In the genomic region with DNA sequence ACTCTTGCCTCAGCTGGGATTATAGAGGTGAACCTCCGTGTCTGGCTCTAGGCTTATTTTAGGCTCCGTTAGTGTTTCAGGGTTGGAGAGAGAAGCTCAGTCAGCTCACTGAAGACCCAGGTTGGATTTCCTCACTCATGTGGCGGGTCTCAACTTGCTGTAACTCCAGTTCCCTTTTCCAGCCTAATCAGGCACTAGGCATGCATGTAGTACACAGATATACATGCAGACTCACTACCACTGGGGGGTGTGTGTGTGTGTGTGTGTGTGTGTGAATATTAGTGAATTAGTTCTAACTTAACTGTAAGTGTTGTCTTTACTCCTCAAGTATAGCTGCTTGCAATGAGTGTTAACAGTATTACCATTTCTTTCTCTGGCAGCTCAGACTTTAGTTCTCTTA, we compare ENCODE assay signal across 35 mouse cellular contexts.
DNase-seq lines count a peak whose midpoint lies in the region; ATAC-seq and TF ChIP-seq lines count a peak whose summit lies in the region.
"Had no signal": no experiment of that assay in that cellular context is flagged by ENCODE, and none has a peak within 500 bp of the region (broad histone marks: within the 10 kb centered on the region; RNA-seq: fewer than 3 reads in every experiment).

No protein-coding gene starts in this region.

- no peaks in the 10 kb centered on the region for H3K36me3 ChIP-seq in intestine, postnatal 0 days (ENCODE audit: control insufficient read depth, insufficient read depth)
- H3K36me3 ChIP-seq in intestine, embryonic 15.5 days, result no peaks in the 10 kb centered on the region
- no peaks in the 10 kb centered on the region for H3K36me3 ChIP-seq in heart, embryonic 10.5 days
- H3K36me3 ChIP-seq: embryonic facial prominence, embryonic 13.5 days; hindbrain, embryonic 12.5 days; limb, embryonic 13.5 days; liver, embryonic 12.5 days; midbrain, embryonic 15.5 days had no signal

- no peak overlapping the region for H3K27ac ChIP-seq in intestine, postnatal 0 days (ENCODE audit: low read depth, low read length)
- H3K27ac ChIP-seq in intestine, embryonic 15.5 days, result no peak overlapping the region
- no peak overlapping the region for H3K27ac ChIP-seq in heart, embryonic 10.5 days
- H3K27ac ChIP-seq: embryonic facial prominence, embryonic 13.5 days; hindbrain, embryonic 12.5 days; hindbrain, postnatal 0 days; limb, embryonic 13.5 days; liver, embryonic 12.5 days; macrophage; midbrain, embryonic 10.5 days; midbrain, embryonic 15.5 days; stomach, postnatal 0 days had no signal

- 87% methylated on average over 3 of the region's 3 CpGs for WGBS in intestine, postnatal 0 days
- WGBS in intestine, embryonic 15.5 days, result 84% methylated on average over 3 of the region's 3 CpGs
- WGBS in heart, embryonic 10.5 days, result 84% methylated on average over 3 of the region's 3 CpGs

- no peaks in the 10 kb centered on the region for H3K9me3 ChIP-seq in intestine, postnatal 0 days (ENCODE audit: control insufficient read depth)
- no peaks in the 10 kb centered on the region for H3K9me3 ChIP-seq in intestine, embryonic 15.5 days
- H3K9me3 ChIP-seq in heart, embryonic 10.5 days, result no peaks in the 10 kb centered on the region
- H3K9me3 ChIP-seq: embryonic facial prominence, embryonic 13.5 days; G1E; hindbrain, embryonic 12.5 days; limb, embryonic 13.5 days; liver, embryonic 12.5 days; midbrain, embryonic 10.5 days; midbrain, embryonic 15.5 days had no signal

- no peak overlapping the region for H3K4me3 ChIP-seq in intestine, postnatal 0 days (ENCODE audit: low read depth, low read length)
- H3K4me3 ChIP-seq in intestine, embryonic 15.5 days (replicated peaks), result no peak overlapping the region
- H3K4me3 ChIP-seq in heart, embryonic 10.5 days, result no peak overlapping the region
- H3K4me3 ChIP-seq: embryonic facial prominence, embryonic 13.5 days; erythroblast, embryonic 14.5 days; hindbrain, embryonic 12.5 days; limb, embryonic 13.5 days; liver, embryonic 12.5 days; midbrain, embryonic 10.5 days; midbrain, embryonic 15.5 days had no signal

- peak; percentile 15 for DNase-seq in ES-CJ7 (ENCODE audit: low read depth, low spot score)
- DNase-seq in WW6 (ENCODE audit: low read depth, low spot score), result peak; percentile 11
- no peak for DNase-seq in adrenal gland, postnatal 36 days
- DNase-seq in heart, embryonic 10.5 days (ENCODE audit: low spot score), result no peak
- DNase-seq: adrenal gland, adult 2 months; cerebellum, adult 8-10 months; cerebellum, postnatal 25 days; embryo, embryonic 11 days; forebrain, postnatal 0 days; heart, adult 11 months; heart, postnatal 36 days; kidney, postnatal 14 days; layer of hippocampus, adult 9-11 months; liver, postnatal 0 days; right cerebral cortex, adult 18-20 months; thymus, adult 2 months; thymus, postnatal 36 days had no signal

- TF ChIP-seq CTCF in intestine, postnatal 0 days (IDR thresholded peaks at IDR 0.05; ENCODE audit: low read depth), result 0 out of 2 replicates have a peak, but pooled peaks have one; percentile 6

- H3K4me1 ChIP-seq in intestine, postnatal 0 days (replicated peaks; ENCODE audit: control insufficient read depth, insufficient read depth, low read length), result no peaks in the 10 kb centered on the region
- 0 out of 2 replicates have a peak, but pooled peaks cover 3% of the 10 kb centered on the region for H3K4me1 ChIP-seq in intestine, embryonic 15.5 days (replicated peaks)
- H3K4me1 ChIP-seq in heart, embryonic 10.5 days, result 0 out of 2 replicates have a peak, but pooled peaks cover 8% of the 10 kb centered on the region
- H3K4me1 ChIP-seq: midbrain, embryonic 10.5 days; midbrain, embryonic 15.5 days had no signal

- no peak for ATAC-seq in intestine, postnatal 0 days
- ATAC-seq in intestine, embryonic 15.5 days, result no peak
- peak; percentile 86 for ATAC-seq in megakaryocyte progenitor cell, adult 5-6 weeks (replicated peaks; ENCODE audit: poor library complexity)
- ATAC-seq: activated CD4-positive, CD25-positive, alpha-beta regulatory T cell, adult 4 months; forebrain, postnatal 0 days; hindbrain, postnatal 0 days; intestine, embryonic 16.5 days; liver, embryonic 12.5 days; liver, postnatal 0 days; lung, postnatal 0 days; midbrain, embryonic 15.5 days had no signal

- no peak overlapping the region for H3K9ac ChIP-seq in intestine, postnatal 0 days (ENCODE audit: low read depth, low read length)
- H3K9ac ChIP-seq in intestine, embryonic 15.5 days, result no peak overlapping the region
- H3K9ac ChIP-seq: embryonic facial prominence, embryonic 13.5 days; forebrain, postnatal 0 days; hindbrain, embryonic 12.5 days; limb, embryonic 13.5 days; liver, embryonic 12.5 days; liver, postnatal 0 days; midbrain, embryonic 15.5 days had no signal

- no peaks in the 10 kb centered on the region for H3K27me3 ChIP-seq in intestine, postnatal 0 days (replicated peaks; ENCODE audit: control insufficient read depth, insufficient read depth, low read length)
- no peaks in the 10 kb centered on the region for H3K27me3 ChIP-seq in intestine, embryonic 15.5 days (replicated peaks)
- no peaks in the 10 kb centered on the region for H3K27me3 ChIP-seq in heart, embryonic 10.5 days (ENCODE audit: insufficient read depth, poor library complexity, severe bottlenecking)
- H3K27me3 ChIP-seq: embryonic facial prominence, embryonic 13.5 days; hindbrain, embryonic 12.5 days; limb, embryonic 13.5 days; liver, embryonic 12.5 days; midbrain, embryonic 15.5 days had no signal

- H3K4me2 ChIP-seq in intestine, postnatal 0 days (replicated peaks; ENCODE audit: low read depth), result no peak overlapping the region
- no peak overlapping the region for H3K4me2 ChIP-seq in intestine, embryonic 15.5 days (replicated peaks)
- H3K4me2 ChIP-seq: embryonic facial prominence, embryonic 13.5 days; heart, embryonic 11.5 days; hindbrain, embryonic 12.5 days; limb, embryonic 13.5 days; liver, embryonic 12.5 days; midbrain, embryonic 15.5 days had no signal

Comparison
In these comparisons a context has a peak if more than half of its experiments do, and no peak if none do; other contexts are left out.
1. DNase-seq: peak in ES-CJ7 (single experiment) and WW6 (single experiment); none in adrenal gland, postnatal 36 days (0 of 2) and heart, embryonic 10.5 days (single experiment).